In the genomic region with DNA sequence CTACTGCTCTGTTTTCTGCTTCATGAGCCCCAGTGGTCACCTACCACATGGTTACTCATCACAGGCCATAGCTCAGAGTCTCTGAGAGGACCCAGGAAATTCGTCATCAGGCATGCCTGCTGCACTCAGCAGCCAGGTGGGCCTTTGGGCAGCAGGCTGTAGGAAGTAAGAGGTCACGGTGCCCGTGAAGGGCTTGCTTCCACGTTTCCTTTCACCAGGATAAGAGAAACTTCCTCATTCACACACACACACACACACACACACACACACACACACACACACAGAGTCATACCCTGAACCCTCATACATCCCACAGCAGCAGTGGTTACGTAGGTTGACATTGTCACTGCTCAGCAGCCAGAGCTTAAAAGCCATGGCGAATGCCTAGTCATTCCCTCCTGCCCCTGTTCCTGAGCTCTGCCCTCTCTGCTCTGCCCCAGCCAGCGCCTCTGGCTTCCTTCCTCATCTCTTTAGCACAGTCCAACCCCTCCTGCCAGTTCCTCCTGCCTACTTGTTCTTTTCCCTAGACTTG, we compare ENCODE assay signal across 10 mouse cellular contexts. TPM values are rescaled to one million over a fixed set of nuclear protein-coding genes. Genes with fewer than 3 reads are reported as not detected.
DNase-seq lines count a peak whose midpoint lies in the region; ATAC-seq lines count a peak whose summit lies in the region.
"Had no signal": no experiment of that assay in that cellular context is flagged by ENCODE, and none has a peak within 500 bp of the region (broad histone marks: within the 10 kb centered on the region; RNA-seq: fewer than 3 reads in every experiment).

No protein-coding gene starts in this region.

- no peak; the same call in 1 of the 2 replicates for ATAC-seq in kidney, embryonic 15.5 days (replicated peaks; ENCODE audit: low FRiP score)
- no peak for ATAC-seq in neural tube, embryonic 15.5 days (ENCODE audit: low FRiP score)

- no peak overlapping the region for H3K27ac ChIP-seq in kidney, embryonic 15.5 days
- H3K27ac ChIP-seq in neural tube, embryonic 15.5 days (replicated peaks) = no peak overlapping the region
- H3K27ac ChIP-seq: hindbrain, embryonic 13.5 days had no signal

- peak; percentile 39 for DNase-seq in kidney, adult 11 months
- DNase-seq in B cell, adult 2 months = peak; percentile 44 to 51
- DNase-seq in brain, adult 2 months (ENCODE audit: low read depth, low spot score) = peak; percentile 70
- peak; percentile 49 for DNase-seq in lung, postnatal 36 days
- DNase-seq in left cerebral cortex, adult 8-10 months (ENCODE audit: low spot score in 2 of 2) = no peak
- no peak for DNase-seq in layer of hippocampus, adult 11-12 months (ENCODE audit: low spot score)
- DNase-seq: midbrain, embryonic 14.5 days had no signal

- H3K4me2 ChIP-seq in kidney, embryonic 15.5 days = no peak overlapping the region
- no peak overlapping the region for H3K4me2 ChIP-seq in neural tube, embryonic 15.5 days
- H3K4me2 ChIP-seq: hindbrain, embryonic 13.5 days had no signal

- H3K4me1 ChIP-seq in kidney, embryonic 15.5 days = no peaks in the 10 kb centered on the region
- H3K4me1 ChIP-seq in neural tube, embryonic 15.5 days = peaks cover 3% of the 10 kb centered on the region; the same call in 1 of the 2 replicates

- H3K9ac ChIP-seq in kidney, embryonic 15.5 days = no peak overlapping the region
- no peak overlapping the region for H3K9ac ChIP-seq in neural tube, embryonic 15.5 days (replicated peaks)
- H3K9ac ChIP-seq: hindbrain, embryonic 13.5 days had no signal

- no peaks in the 10 kb centered on the region for H3K36me3 ChIP-seq in kidney, embryonic 15.5 days
- H3K36me3 ChIP-seq in neural tube, embryonic 15.5 days = no peaks in the 10 kb centered on the region
- H3K36me3 ChIP-seq: hindbrain, embryonic 13.5 days had no signal

- no peaks in the 10 kb centered on the region for H3K9me3 ChIP-seq in kidney, embryonic 15.5 days (replicated peaks)
- H3K9me3 ChIP-seq in neural tube, embryonic 15.5 days (replicated peaks) = no peaks in the 10 kb centered on the region
- H3K9me3 ChIP-seq: hindbrain, embryonic 13.5 days had no signal

- WGBS in kidney, embryonic 15.5 days = 69% methylated on average over 7 of the region's 7 CpGs
- WGBS in neural tube, embryonic 15.5 days = 80% methylated on average over 7 of the region's 7 CpGs

- H3K27me3 ChIP-seq in kidney, embryonic 15.5 days = no peaks in the 10 kb centered on the region
- no peaks in the 10 kb centered on the region for H3K27me3 ChIP-seq in neural tube, embryonic 15.5 days (replicated peaks)

- H3K4me3 ChIP-seq in kidney, embryonic 15.5 days (replicated peaks) = no peak overlapping the region
- no peak overlapping the region for H3K4me3 ChIP-seq in neural tube, embryonic 15.5 days (replicated peaks)
- H3K4me3 ChIP-seq: hindbrain, embryonic 13.5 days had no signal

RNA-seq across cellular contexts. Expression of a gene that starts 17.6 kb away (rescaled TPM):
- 6.2 and 6.5 TPM in 2 replicates for polyA plus RNA-seq in kidney, embryonic 15.5 days (2015; fragmentation: Nextera tagmentation; extraction: Ambion mirVana)
- polyA plus RNA-seq in neural tube, embryonic 15.5 days (2015; fragmentation: Nextera tagmentation; extraction: Ambion mirVana) = 0.70 and 2.6 TPM in 2 replicates
- 10 to 100 TPM; 61.4 to 76.2 (median 72.9) TPM for total RNA-seq in left cerebral cortex, adult 8-10 months (2022)

Comparison
In these comparisons a context has a peak if more than half of its experiments do, and no peak if none do; other contexts are left out.
1. DNase-seq: peak in kidney, adult 11 months (single experiment), B cell, adult 2 months (2 of 2), brain, adult 2 months (single experiment) and lung, postnatal 36 days (single experiment); none in left cerebral cortex, adult 8-10 months (0 of 2) and layer of hippocampus, adult 11-12 months (single experiment).